Mouse (Mus musculus) CH12.LX (cell line): ENCODE data around the gene Dusp2. TPM values are rescaled to one million over a fixed set of nuclear protein-coding genes. Genes with fewer than 3 reads are reported as not detected.
A peak's percentile ranks its signal among the peaks of the same experiment; 100 is the strongest.

Source experiments
- DNase-seq: peaks from one replicate; pipeline ENCODE4 v3.0.0-alpha.2; 2013; ENCODE audit errors: extremely low read depth
- H3K27ac ChIP-seq: 2 replicates; pipeline ENCODE4 v1.5.1; 2012; ENCODE audit warnings: low read depth, mild to moderate bottlenecking, control low read depth, moderate library complexity; ENCODE audit not compliant: insufficient read depth
- H3K27me3 ChIP-seq: replicated peaks from 2 replicates; pipeline ENCODE3; 2012; ENCODE audit warnings: inconsistent platforms
- H3K36me3 ChIP-seq, 2 experiments: replicated peaks in 1 of 2; 2 replicates each; pipeline versions ENCODE3 to v1.6.1; 2012; ENCODE audit warnings: inconsistent platforms in 1 of 2, low read length in 1 of 2, mild to moderate bottlenecking in 1 of 2, mixed read lengths in 1 of 2, moderate library complexity in 1 of 2; ENCODE audit not compliant: control insufficient read depth in 1 of 2, insufficient read depth in 1 of 2
- H3K4me1 ChIP-seq, 2 experiments: 2 replicates each; pipeline ENCODE4 v1.6.1; 2012; ENCODE audit warnings: inconsistent platforms in 1 of 2, moderate library complexity in 1 of 2; ENCODE audit not compliant: insufficient read depth in 2 of 2, control insufficient read depth in 1 of 2
- H3K4me2 ChIP-seq: 2 replicates; pipeline ENCODE4 v1.6.1; 2012; ENCODE audit warnings: low read depth, mild to moderate bottlenecking, control low read depth; ENCODE audit not compliant: poor library complexity, insufficient read depth, severe bottlenecking
- H3K4me3 ChIP-seq, 3 experiments: fragments of 150-350 bp in 1 of 3; sonication (generic) in 1 of 3; replicated peaks in 1 of 3; 2 replicates each; pipeline versions ENCODE3 to v1.5.1; 2011 to 2012; ENCODE audit warnings: low read depth in 2 of 3, low read length in 2 of 3, mild to moderate bottlenecking in 2 of 3, moderate library complexity in 2 of 3, control low read depth in 1 of 3, improper control_type of control experiment in 1 of 3, inconsistent platforms in 1 of 3, mixed read lengths in 1 of 3; ENCODE audit not compliant: poor library complexity in 1 of 3
- H3K79me2 ChIP-seq: replicated peaks from 2 replicates; pipeline ENCODE4 v1.6.1; 2012; ENCODE audit warnings: mild to moderate bottlenecking, moderate library complexity; ENCODE audit not compliant: control insufficient read depth, poor library complexity, insufficient read depth, severe bottlenecking; ENCODE audit errors: extremely low read depth
- H3K9ac ChIP-seq: 2 replicates; pipeline ENCODE4 v1.6.1; 2012; ENCODE audit warnings: low read depth, mild to moderate bottlenecking, control low read depth, moderate library complexity; ENCODE audit not compliant: insufficient read depth
- H3K9me3 ChIP-seq: replicated peaks from 2 replicates; pipeline ENCODE3; 2012; ENCODE audit warnings: low read length, inconsistent platforms, mixed read lengths
- BHLHE40 ChIP-seq: IDR thresholded peaks from 2 replicates; pipeline ENCODE4 v1.6.1; 2011; ENCODE audit warnings: mild to moderate bottlenecking, low read depth, low read length, improper control_type of control experiment
- CHD1 ChIP-seq: IDR thresholded peaks from 2 replicates; pipeline ENCODE4 v1.6.1; 2012; ENCODE audit warnings: low read depth, low read length, improper control_type of control experiment, inconsistent platforms
- CHD2 ChIP-seq: IDR thresholded peaks from 2 replicates; pipeline ENCODE4 v1.6.1; 2011; ENCODE audit warnings: low read length, improper control_type of control experiment
- CTCF ChIP-seq, 2 experiments: IDR thresholded peaks in 1 of 2; conservative IDR thresholded peaks in 1 of 2; 2 replicates each; pipeline ENCODE4 v1.5.1; 2011 to 2012; ENCODE audit warnings: low read depth in 2 of 2, low read length in 2 of 2, improper control_type of control experiment in 1 of 2, inconsistent platforms in 1 of 2, mild to moderate bottlenecking in 1 of 2, moderate library complexity in 1 of 2
- E2F4 ChIP-seq: IDR thresholded peaks from 2 replicates; pipeline ENCODE4 v1.6.1; 2011; ENCODE audit warnings: low read depth, low read length, improper control_type of control experiment; ENCODE audit not compliant: insufficient replicate concordance
- ELF1 ChIP-seq: IDR thresholded peaks from 2 replicates; pipeline ENCODE4 v1.6.1; 2014; ENCODE audit warnings: low read depth, mild to moderate bottlenecking, inconsistent platforms, low read length, improper control_type of control experiment
- ETS1 ChIP-seq: conservative IDR thresholded peaks from 2 replicates; pipeline ENCODE4 v1.6.1; 2012; ENCODE audit warnings: low read depth, mild to moderate bottlenecking, inconsistent platforms, low read length, improper control_type of control experiment, moderate library complexity
- GABPA ChIP-seq: IDR thresholded peaks from 2 replicates; pipeline ENCODE4 v1.6.1; 2012; ENCODE audit warnings: low read depth, low read length, improper control_type of control experiment, inconsistent platforms; ENCODE audit not compliant: insufficient replicate concordance
- HCFC1 ChIP-seq: IDR thresholded peaks from 2 replicates; pipeline ENCODE4 v1.6.1; 2012; ENCODE audit warnings: low read depth, mild to moderate bottlenecking, inconsistent platforms, low read length, improper control_type of control experiment
- IRF4 ChIP-seq: IDR thresholded peaks from 2 replicates; pipeline ENCODE4 v1.6.1; 2014; ENCODE audit warnings: low read depth, mild to moderate bottlenecking, inconsistent platforms, low read length, improper control_type of control experiment
- JUND ChIP-seq: conservative IDR thresholded peaks from 2 replicates; pipeline ENCODE4 v1.6.1; 2011; ENCODE audit warnings: low read depth, low read length, improper control_type of control experiment
- KAT2A ChIP-seq: IDR thresholded peaks from 2 replicates; pipeline ENCODE4 v1.6.1; 2012; ENCODE audit warnings: low read length, improper control_type of control experiment, inconsistent platforms; ENCODE audit not compliant: insufficient replicate concordance
- MAX ChIP-seq: IDR thresholded peaks from 2 replicates; pipeline ENCODE4 v1.6.1; 2011; ENCODE audit warnings: low read length, improper control_type of control experiment
- MAZ ChIP-seq: IDR thresholded peaks from 2 replicates; pipeline ENCODE4 v1.6.1; 2012; ENCODE audit warnings: low read depth, mild to moderate bottlenecking, inconsistent platforms, low read length, improper control_type of control experiment, moderate library complexity
- MEF2A ChIP-seq: IDR thresholded peaks from 2 replicates; pipeline ENCODE4 v1.6.1; 2014; ENCODE audit warnings: low read depth, mild to moderate bottlenecking, inconsistent platforms, low read length, improper control_type of control experiment, borderline replicate concordance
- MXI1 ChIP-seq: IDR thresholded peaks from 2 replicates; pipeline ENCODE4 v1.6.1; 2011; ENCODE audit warnings: mild to moderate bottlenecking, low read depth, low read length, improper control_type of control experiment
- MYC ChIP-seq: IDR thresholded peaks from 2 replicates; pipeline ENCODE4 v1.6.1; 2011; ENCODE audit warnings: low read depth, mild to moderate bottlenecking, improper control_type of control experiment, low read length
- NELFE ChIP-seq: IDR thresholded peaks from 2 replicates; pipeline ENCODE4 v1.6.1; 2011; ENCODE audit warnings: low read depth, low read length, improper control_type of control experiment
- POLR2A ChIP-seq: IDR thresholded peaks from 2 replicates; pipeline ENCODE4 v1.6.1; 2011; ENCODE audit warnings: low read depth, mild to moderate bottlenecking, improper control_type of control experiment, low read length
- POLR2AphosphoS2 ChIP-seq: IDR thresholded peaks from 2 replicates; pipeline ENCODE4 v1.6.1; 2011; ENCODE audit warnings: low read depth, low read length, improper control_type of control experiment
- RAD21 ChIP-seq: IDR thresholded peaks from 2 replicates; pipeline ENCODE4 v1.6.1; 2011; ENCODE audit warnings: low read depth, mild to moderate bottlenecking, low read length, improper control_type of control experiment, moderate library complexity
- RCOR1 ChIP-seq: conservative IDR thresholded peaks from 2 replicates; pipeline ENCODE4 v1.6.1; 2012; ENCODE audit warnings: low read depth, mild to moderate bottlenecking, inconsistent platforms, low read length, improper control_type of control experiment
- SIN3A ChIP-seq: IDR thresholded peaks from 2 replicates; pipeline ENCODE4 v1.6.1; 2012; ENCODE audit warnings: low read length, improper control_type of control experiment, inconsistent platforms
- SMC3 ChIP-seq: IDR thresholded peaks from 2 replicates; pipeline ENCODE4 v1.6.1; 2011; ENCODE audit warnings: low read depth, low read length, improper control_type of control experiment
- TBP ChIP-seq: conservative IDR thresholded peaks from 2 replicates; pipeline ENCODE4 v1.6.1; 2011; ENCODE audit warnings: low read depth, low read length, improper control_type of control experiment
- USF2 ChIP-seq: conservative IDR thresholded peaks from 2 replicates; pipeline ENCODE4 v1.6.1; 2011; ENCODE audit warnings: low read depth, low read length, improper control_type of control experiment
- ZC3H11A ChIP-seq: IDR thresholded peaks from 2 replicates; pipeline ENCODE4 v1.6.1; 2012; ENCODE audit warnings: low read depth, mild to moderate bottlenecking, inconsistent platforms, low read length, improper control_type of control experiment
- ZMIZ1 ChIP-seq: IDR thresholded peaks from 2 replicates; pipeline ENCODE4 v1.6.1; 2012; ENCODE audit warnings: low read depth, mild to moderate bottlenecking, inconsistent platforms, low read length, improper control_type of control experiment
- dilution Hi-C: fragments of 300-500 bp; cut with MboI; formaldehyde crosslinking; loops from 2 replicates; pipeline ENCODE4 v1.14.3; 2020; ENCODE audit warnings: low sequenced_read_pairs; ENCODE audit not compliant: extremely low pct_unique_long_range_greater_than_20kb, extremely low pct_ligation_motif_present
- in situ Hi-C: fragments of 300-500 bp; cut with MboI; formaldehyde crosslinking; loops from 3 replicates; pipeline ENCODE4 v1.14.3; 2019; ENCODE audit warnings: low sequenced_read_pairs, low pct_ligation_motif_present, low pct_unique_long_range_greater_than_20kb, mixed read lengths
- polyA plus RNA-seq: library from polyadenylated mRNA; unstranded; fragments of >175 nt; gene quantifications from 2 replicates; pipeline ENCODE4 v1.2.1, GENCODE M21; 2012; ENCODE audit warnings: low read depth; ENCODE audit not compliant: insufficient read length
- total RNA-seq, 2 experiments: library from RNA; depleted of rRNA; stranded (reverse); fragments of 300-350 nt in 1 of 2; fragments of >200 nt in 1 of 2; gene quantifications; 2 replicates each; pipeline ENCODE4 v1.2.3; 2012 to 2014

The Dusp2 gene
- total and polyA plus RNA-seq, 3 experiments = 57.8 to 107 (median 81.5) TPM

- H3K9ac ChIP-seq = peak overlapping the region; percentile 88; the same call in 1 of the 2 replicates
- H3K79me2 ChIP-seq = peaks cover 17% of the 10 kb centered on the region
- dilution Hi-C loops = no loop called here
- H3K4me2 ChIP-seq = peak overlapping the region; percentile 25
- H3K36me3 ChIP-seq = peaks cover 2 to 27% of the 10 kb centered on the region in 2 experiments
- peak overlapping the region; percentile 32 for H3K27ac ChIP-seq
- H3K4me1 ChIP-seq = peaks cover 20 to 38% of the 10 kb centered on the region in 2 experiments
- TF ChIP-seq CTCF (conservative IDR thresholded peaks at IDR 0.05 in 1 of 2, IDR thresholded peaks at IDR 0.05 in 1 of 2; ENCODE audit: low read depth in 2 of 2, low read length in 2 of 2) (no peak), NELFE (peak; percentile 43; the same call in 1 of the 2 replicates), E2F4 (no peak), JUND (0 out of 2 replicates have a peak, but pooled peaks have one; percentile 12), USF2 (0 out of 2 replicates have a peak, but pooled peaks have one; percentile 14), RAD21 (no peak), MYC (0 out of 2 replicates have a peak, but pooled peaks have one; percentile 24), CHD1 (0 out of 2 replicates have a peak, but pooled peaks have one; percentile 75), SIN3A (peak; percentile 75; the same call in 1 of the 2 replicates), CHD2 (no peak), IRF4 (peak; percentile 48), MAX (0 out of 2 replicates have a peak, but pooled peaks have one; percentile 36), ETS1 (peak; percentile 8; the same call in 1 of the 2 replicates), TBP (no peak), RCOR1 (0 out of 2 replicates have a peak, but pooled peaks have one; percentile 56), POLR2AphosphoS2 (0 out of 2 replicates have a peak, but pooled peaks have one; percentile 26), BHLHE40 (0 out of 2 replicates have a peak, but pooled peaks have one; percentile 36), MXI1 (peak; percentile 56), HCFC1 (peak; percentile 31; the same call in 1 of the 2 replicates), KAT2A (0 out of 2 replicates have a peak, but pooled peaks have one; percentile 31)
- peak; percentile 60 for DNase-seq
- H3K27me3 ChIP-seq = no peaks in the 10 kb centered on the region
- in situ Hi-C loops = no loop called here
- H3K9me3 ChIP-seq = no peaks in the 10 kb centered on the region
- H3K4me3 ChIP-seq = peak overlapping the region; percentile 16 to 99 (median 95)
Observed at GRCm38 (mm10) chr2:127338012-127338411, 2.1 kb downstream of the Dusp2 start.

GRCm38 (mm10) chr2:127338416-127338815, 2.5 kb downstream of the Dusp2 start, which contains the start of gene Astl:
Gene Astl (plus strand): TSS chr2:127338639.
- Histone ChIP-seq H3K4me3 (peak within 1 kb of the TSS; percentile 94 to 99 (median 95)), H3K9ac (peak within 1 kb of the TSS; percentile 88), H3K27ac (peak within 1 kb of the TSS; percentile 87), H3K4me2 (peak within 1 kb of the TSS; percentile 25), H3K79me2 (peaks cover 17% of the 10 kb centered on the region), H3K4me1 (peaks cover 16 to 35% of the 10 kb centered on the region in 2 experiments), H3K27me3 (no peaks in the 10 kb centered on the region), H3K36me3 (peaks cover 2 to 27% of the 10 kb centered on the region in 2 experiments), H3K9me3 (no peaks in the 10 kb centered on the region)
- DNase-seq = no peak
- TF ChIP-seq POLR2A = 0 out of 2 replicates have a peak, but pooled peaks have one; percentile 12
- no peak for TF ChIP-seq RAD21
- peak; percentile 29; the same call in 1 of the 2 replicates for TF ChIP-seq SIN3A
- TF ChIP-seq CTCF (conservative IDR thresholded peaks at IDR 0.05 in 1 of 2, IDR thresholded peaks at IDR 0.05 in 1 of 2; ENCODE audit: low read depth in 2 of 2, low read length in 2 of 2) = no peak
- no peak for TF ChIP-seq GABPA
- TF ChIP-seq SMC3 = no peak
- TF ChIP-seq ZMIZ1 = peak; percentile 82
- TF ChIP-seq CHD2 = no peak
- no peak for TF ChIP-seq MEF2A
- TF ChIP-seq RCOR1 = 0 out of 2 replicates have a peak, but pooled peaks have one; percentile 7
- 0 out of 2 replicates have a peak, but pooled peaks have one; percentile 5 for TF ChIP-seq ELF1
- peak; percentile 42 for TF ChIP-seq MAZ
- no peak for TF ChIP-seq TBP
- TF ChIP-seq ZC3H11A = no peak
- dilution Hi-C loops = no loop called here
- in situ Hi-C loops = no loop called here
